Mouse (Mus musculus) T-helper 17 cell (primary cell): ENCODE results near the gene Clcn1.

Source experiments
- in situ Hi-C, 2 experiments: fragments of 300-600 bp; cut with MboI, MseI; formaldehyde crosslinking; loops; 1 replicate in 1 of 2; 2 replicates in 1 of 2; pipeline ENCODE4 v1.15.1; 2025; ENCODE audit warnings: high pct_unique_total_duplicates in 2 of 2

Gene Clcn1

GRCm38 (mm10) chr6:42349006-42349425, 62.5 kb downstream of the Clcn1 start:
- in situ Hi-C loops, result no loop called here

GRCm38 (mm10) chr6:42349426-42350020, 63.0 kb downstream of the Clcn1 start, which contains the start of gene Zyx:
Gene Zyx, plus strand, starts transcription at chr6:42349630.
- in situ Hi-C loops, result loop anchor here in 1 of 2 experiments (5.0 to 25.0 kb wide), 2 partner anchors 802 to 1912 kb away; partner anchors contain the start of genes E330009J07Rik and Wee2

GRCm38 (mm10) chr6:42350021-42350967, 63.8 kb downstream of the Clcn1 start:
- in situ Hi-C loops, result loop anchor here in 1 of 2 experiments (5.0 to 25.0 kb wide), 2 partner anchors 803 to 1913 kb away; partner anchors contain the start of genes E330009J07Rik and Wee2

- in situ Hi-C loops, result loop anchor here in 1 of 2 experiments (5.0 to 25.0 kb wide), 2 partner anchors 804 to 1914 kb away; partner anchors contain the start of genes E330009J07Rik and Wee2
Observed at GRCm38 (mm10) chr6:42350968-42351775, 64.7 kb downstream of the Clcn1 start.

- in situ Hi-C loops, result loop anchor here in 1 of 2 experiments (5.0 to 25.0 kb wide), 2 partner anchors 805 to 1915 kb away; partner anchors contain the start of genes E330009J07Rik and Wee2
Observed at GRCm38 (mm10) chr6:42351776-42352485, 65.4 kb downstream of the Clcn1 start.

GRCm38 (mm10) chr6:42352486-42352846, 66.0 kb downstream of the Clcn1 start:
- in situ Hi-C loops, result loop anchor here in 1 of 2 experiments (5.0 to 25.0 kb wide), 2 partner anchors 805 to 1915 kb away; partner anchors contain the start of genes E330009J07Rik and Wee2

GRCm38 (mm10) chr6:42353180-42353579, 66.7 kb downstream of the Clcn1 start:
- in situ Hi-C loops, result loop anchor here in 1 of 2 experiments (5.0 to 25.0 kb wide), 2 partner anchors 806 to 1916 kb away; partner anchors contain the start of genes E330009J07Rik and Wee2

- in situ Hi-C loops, result loop anchor here in 1 of 2 experiments (5.0 to 25.0 kb wide), 2 partner anchors 807 to 1917 kb away; partner anchors contain the start of genes E330009J07Rik and Wee2
Observed at GRCm38 (mm10) chr6:42354076-42355019, 67.9 kb downstream of the Clcn1 start.

GRCm38 (mm10) chr6:42355366-42355765, 68.9 kb downstream of the Clcn1 start:
- in situ Hi-C loops, result loop anchor here in 1 of 2 experiments (25.0 kb wide), 1 partner anchor 1918 kb away; the partner anchor contains the start of genes E330009J07Rik and Wee2

- in situ Hi-C loops, result loop anchor here in 1 of 2 experiments (25.0 kb wide), 1 partner anchor 1919 kb away; the partner anchor contains the start of genes E330009J07Rik and Wee2
Observed at GRCm38 (mm10) chr6:42355794-42356600, 69.5 kb downstream of the Clcn1 start.

- in situ Hi-C loops, result loop anchor here in 1 of 2 experiments (25.0 kb wide), 1 partner anchor 1920 kb away; the partner anchor contains the start of genes E330009J07Rik and Wee2
Observed at GRCm38 (mm10) chr6:42356913-42357312, 70.4 kb downstream of the Clcn1 start.

- in situ Hi-C loops, result loop anchor here in 1 of 2 experiments (25.0 kb wide), 1 partner anchor 1921 kb away; the partner anchor contains the start of genes E330009J07Rik and Wee2
Observed at GRCm38 (mm10) chr6:42357901-42358300, 71.4 kb downstream of the Clcn1 start.

- in situ Hi-C loops, result loop anchor here in 1 of 2 experiments (25.0 kb wide), 1 partner anchor 1922 kb away; the partner anchor contains the start of genes E330009J07Rik and Wee2
Observed at GRCm38 (mm10) chr6:42358901-42359300, 72.4 kb downstream of the Clcn1 start.

GRCm38 (mm10) chr6:42359364-42360147, 73.1 kb downstream of the Clcn1 start:
- in situ Hi-C loops, result loop anchor here (10.0 to 25.0 kb wide), 2 partner anchors 655 to 1922 kb away; partner anchors contain the start of genes E330009J07Rik (in 1 of the 2) and Wee2 (in 1 of the 2)

- in situ Hi-C loops, result loop anchor here (10.0 to 25.0 kb wide), 2 partner anchors 654 to 1923 kb away; partner anchors contain the start of genes E330009J07Rik (in 1 of the 2) and Wee2 (in 1 of the 2)
Observed at GRCm38 (mm10) chr6:42360231-42360840, 73.9 kb downstream of the Clcn1 start.
